ENCODE assay signal across 9 mouse cellular contexts in genomic region chr9:75684292-75684691, GRCm38 (mm10). TPM values are rescaled to one million over a fixed set of nuclear protein-coding genes. Genes with fewer than 3 reads are reported as not detected.
A peak's percentile ranks its signal among the peaks of the same experiment; 100 is the strongest.
DNase-seq lines count a peak whose midpoint lies in the region; ATAC-seq and TF ChIP-seq lines count a peak whose summit lies in the region.
"Had no signal": no experiment of that assay in that cellular context is flagged by ENCODE, and none has a peak within 500 bp of the region (broad histone marks: within the 10 kb centered on the region; RNA-seq: fewer than 3 reads in every experiment).

No protein-coding gene starts in this region.

- peak overlapping the region; percentile 32; the same call in 1 of the 2 replicates for H3K4me3 ChIP-seq in heart, embryonic 15.5 days
- peak overlapping the region; percentile 65 for H3K4me3 ChIP-seq in hindbrain, embryonic 10.5 days
- H3K4me3 ChIP-seq in midbrain, embryonic 12.5 days, result peak overlapping the region; percentile 72
- no peak overlapping the region for H3K4me3 ChIP-seq in kidney, adult 2 months (ENCODE audit: insufficient read depth, low read depth, low read length)

- TF ChIP-seq POLR2A in kidney, adult 2 months (IDR thresholded peaks at IDR 0.05; ENCODE audit: low read depth, low read length), result no peak

- intact Hi-C loops in heart, postnatal 36 days (cut with DNase I), result no loop called here

- H3K4me2 ChIP-seq in heart, embryonic 15.5 days, result peak overlapping the region; percentile 58
- H3K4me2 ChIP-seq in midbrain, embryonic 12.5 days (replicated peaks), result peak overlapping the region; percentile 59

- H3K27me3 ChIP-seq in heart, embryonic 15.5 days, result peaks cover 8% of the 10 kb centered on the region
- H3K27me3 ChIP-seq in hindbrain, embryonic 10.5 days (ENCODE audit: insufficient read depth, poor library complexity, severe bottlenecking), result no peaks in the 10 kb centered on the region
- H3K27me3 ChIP-seq in midbrain, embryonic 12.5 days, result no peaks in the 10 kb centered on the region
- H3K27me3 ChIP-seq in kidney, adult 2 months (replicated peaks; ENCODE audit: control insufficient read depth, insufficient read depth, low read length), result no peaks in the 10 kb centered on the region; the same call in 1 of the 2 replicates

- 65% methylated on average over 4 of the region's 4 CpGs for WGBS in heart, embryonic 15.5 days
- 62% methylated on average over 4 of the region's 4 CpGs for WGBS in hindbrain, embryonic 10.5 days
- WGBS in midbrain, embryonic 12.5 days, result 61% methylated on average over 4 of the region's 4 CpGs
- WGBS in kidney, adult 2 months, result 69% methylated on average over 4 of the region's 4 CpGs

- H3K27ac ChIP-seq in heart, embryonic 15.5 days, result no peak overlapping the region
- H3K27ac ChIP-seq in hindbrain, embryonic 10.5 days, result peak overlapping the region; percentile 89
- peak overlapping the region; percentile 85 for H3K27ac ChIP-seq in midbrain, embryonic 12.5 days (replicated peaks)
- no peak overlapping the region for H3K27ac ChIP-seq in kidney, adult 2 months (ENCODE audit: insufficient read depth, low read depth, low read length)

- peaks cover 3% of the 10 kb centered on the region for H3K4me1 ChIP-seq in heart, embryonic 15.5 days (replicated peaks)
- H3K4me1 ChIP-seq in hindbrain, embryonic 10.5 days (replicated peaks), result peaks cover 8% of the 10 kb centered on the region; the same call in 1 of the 2 replicates
- peaks cover 9% of the 10 kb centered on the region for H3K4me1 ChIP-seq in midbrain, embryonic 12.5 days
- H3K4me1 ChIP-seq in kidney, adult 2 months (ENCODE audit: control insufficient read depth, insufficient read depth, low read length), result no peaks in the 10 kb centered on the region

- no peaks in the 10 kb centered on the region for H3K9me3 ChIP-seq in heart, embryonic 15.5 days (replicated peaks)
- peaks cover 3% of the 10 kb centered on the region; the same call in 1 of the 2 replicates for H3K9me3 ChIP-seq in hindbrain, embryonic 10.5 days
- H3K9me3 ChIP-seq in midbrain, embryonic 12.5 days, result no peaks in the 10 kb centered on the region

- ATAC-seq in heart, embryonic 15.5 days (replicated peaks; ENCODE audit: insufficient number of reproducible peaks, insufficient read depth, low FRiP score, low read depth), result no peak
- ATAC-seq in midbrain, embryonic 12.5 days (ENCODE audit: low FRiP score, low read depth), result no peak
- no peak for ATAC-seq in cerebellum, adult (ENCODE audit: insufficient number of reproducible peaks, low FRiP score, low TSS enrichment)

- DNase-seq in heart, postnatal 36 days, result no peak
- peak; percentile 3 for DNase-seq in Muller cell, postnatal 12 days (ENCODE audit: inconsistent ontology term)
- DNase-seq in hindbrain, embryonic 10.5 days (ENCODE audit: low spot score), result no peak
- no peak for DNase-seq in kidney, adult 2 months
- DNase-seq in embryo, embryonic 10 days (ENCODE audit: low spot score), result no peak

- TF ChIP-seq CTCF in kidney, adult 2 months (conservative IDR thresholded peaks at IDR 0.05; ENCODE audit: insufficient read depth, insufficient read length, low read depth, low read length), result no peak

- no peak overlapping the region for H3K9ac ChIP-seq in heart, embryonic 15.5 days
- peak overlapping the region; percentile 81 for H3K9ac ChIP-seq in midbrain, embryonic 12.5 days (replicated peaks)

- H3K36me3 ChIP-seq in heart, embryonic 15.5 days, result no peaks in the 10 kb centered on the region
- H3K36me3 ChIP-seq in hindbrain, embryonic 10.5 days, result peaks cover 4% of the 10 kb centered on the region; the same call in 1 of the 2 replicates
- peaks cover 4% of the 10 kb centered on the region; the same call in 1 of the 2 replicates for H3K36me3 ChIP-seq in midbrain, embryonic 12.5 days
- no peaks in the 10 kb centered on the region for H3K36me3 ChIP-seq in kidney, adult 2 months (ENCODE audit: control insufficient read depth, insufficient read depth, low read length)

RNA-seq across cellular contexts. Expression of gene Scg3, which starts 0.4 kb away (rescaled TPM):
- polyA plus RNA-seq in heart, embryonic 15.5 days (2015; fragmentation: Nextera tagmentation; extraction: Ambion mirVana), result 0.15 and 1.4 TPM in 2 replicates
- total RNA-seq in heart, postnatal 36 days (2021), result under 1 TPM in 1 of 2 experiments, not detected in 1; 0.64 TPM
- polyA plus RNA-seq in hindbrain, embryonic 10.5 days (2016; fragmentation: Nextera tagmentation; extraction: Ambion mirVana), result 26.2 and 56.0 TPM in 2 replicates
- polyA plus RNA-seq in midbrain, embryonic 12.5 days (2016; fragmentation: Nextera tagmentation; extraction: Ambion mirVana), result 85.0 and 93.0 TPM in 2 replicates
- polyA plus RNA-seq in kidney, adult 2 months (2012; rRNA removed), result 0.35 and 1.2 TPM in 2 replicates
- total RNA-seq: liver, adult 2 months had no signal
- polyA plus RNA-seq: liver, adult 2 months had no signal

RNA-seq across cellular contexts. Expression of gene Lysmd2, which starts 58.8 kb away (rescaled TPM):
- polyA plus RNA-seq in heart, embryonic 15.5 days (2015; fragmentation: Nextera tagmentation; extraction: Ambion mirVana), result 20.9 and 21.7 TPM in 2 replicates
- 1 to 10 TPM; 7.6 to 10.0 TPM for total RNA-seq in heart, postnatal 36 days (2021)
- 10.3 and 13.2 TPM in 2 replicates for polyA plus RNA-seq in hindbrain, embryonic 10.5 days (2016; fragmentation: Nextera tagmentation; extraction: Ambion mirVana)
- polyA plus RNA-seq in midbrain, embryonic 12.5 days (2016; fragmentation: Nextera tagmentation; extraction: Ambion mirVana), result 12.9 and 14.5 TPM in 2 replicates
- polyA plus RNA-seq in kidney, adult 2 months (2012; rRNA removed), result 2.5 and 3.4 TPM in 2 replicates

Comparison
In these comparisons a context has a peak if more than half of its experiments do, and no peak if none do; other contexts are left out.
1. H3K27ac ChIP-seq: peak in hindbrain, embryonic 10.5 days (single experiment) and midbrain, embryonic 12.5 days (single experiment); none in heart, embryonic 15.5 days (single experiment) and kidney, adult 2 months (single experiment).
2. RNA of gene Scg3, which starts 0.4 kb away (polyA plus RNA-seq): 85.0 to 93.0 TPM in midbrain, embryonic 12.5 days and 26.2 to 56.0 TPM in hindbrain, embryonic 10.5 days; 0.35 to 1.2 TPM in kidney, adult 2 months and 0.15 to 1.4 TPM in heart, embryonic 15.5 days; every median in the first group is over 10 times any median in the second.